Comparison of ENCODE assay signal across 9 mouse cellular contexts in genomic region chr7:113242688-113243087, GRCm38 (mm10). TPM values are rescaled to one million over a fixed set of nuclear protein-coding genes. Genes with fewer than 3 reads are reported as not detected.
DNase-seq lines count a peak whose midpoint lies in the region; ATAC-seq and TF ChIP-seq lines count a peak whose summit lies in the region.
"Had no signal": no experiment of that assay in that cellular context is flagged by ENCODE, and none has a peak within 500 bp of the region (broad histone marks: within the 10 kb centered on the region; RNA-seq: fewer than 3 reads in every experiment).

No protein-coding gene starts in this region.

- no peak for TF ChIP-seq CTCF in heart, postnatal 0 days (IDR thresholded peaks at IDR 0.05; ENCODE audit: low read depth)

- no peak overlapping the region for H3K4me3 ChIP-seq in heart, postnatal 0 days (ENCODE audit: low read depth, low read length)
- H3K4me3 ChIP-seq in neural tube, embryonic 15.5 days (replicated peaks): no peak overlapping the region
- no peak overlapping the region for H3K4me3 ChIP-seq in forebrain, embryonic 13.5 days

- H3K27ac ChIP-seq in heart, postnatal 0 days (ENCODE audit: low read depth): peak overlapping the region; percentile 66
- 0 out of 2 replicates have a peak overlapping the region, but pooled peaks have one; percentile 3 for H3K27ac ChIP-seq in neural tube, embryonic 15.5 days (replicated peaks)
- no peak overlapping the region for H3K27ac ChIP-seq in forebrain, embryonic 13.5 days

- 0 out of 2 replicates have a peak overlapping the region, but pooled peaks have one; percentile 16 for H3K9ac ChIP-seq in heart, postnatal 0 days (replicated peaks; ENCODE audit: low read depth, low read length)
- no peak overlapping the region for H3K9ac ChIP-seq in neural tube, embryonic 15.5 days (replicated peaks)
- no peak overlapping the region for H3K9ac ChIP-seq in forebrain, embryonic 13.5 days

- no peak overlapping the region for H3K4me2 ChIP-seq in heart, postnatal 0 days (ENCODE audit: low read depth, low read length)
- H3K4me2 ChIP-seq in neural tube, embryonic 15.5 days: no peak overlapping the region
- H3K4me2 ChIP-seq in forebrain, embryonic 13.5 days: no peak overlapping the region

- H3K9me3 ChIP-seq in heart, postnatal 0 days (replicated peaks; ENCODE audit: control insufficient read depth, low read length): no peaks in the 10 kb centered on the region
- H3K9me3 ChIP-seq in neural tube, embryonic 15.5 days (replicated peaks): no peaks in the 10 kb centered on the region
- no peaks in the 10 kb centered on the region for H3K9me3 ChIP-seq in forebrain, embryonic 13.5 days (replicated peaks)

- no peaks in the 10 kb centered on the region; the same call in 1 of the 2 replicates for H3K36me3 ChIP-seq in heart, postnatal 0 days (replicated peaks; ENCODE audit: control insufficient read depth, insufficient read depth, low read length)
- H3K36me3 ChIP-seq in neural tube, embryonic 15.5 days: no peaks in the 10 kb centered on the region
- H3K36me3 ChIP-seq in forebrain, embryonic 13.5 days (ENCODE audit: poor library complexity, severe bottlenecking): no peaks in the 10 kb centered on the region

- WGBS in heart, postnatal 0 days: 26% methylated on average over 6 of the region's 6 CpGs
- 59% methylated on average over 6 of the region's 6 CpGs for WGBS in neural tube, embryonic 15.5 days
- WGBS in forebrain, embryonic 13.5 days: 66% methylated on average over 6 of the region's 6 CpGs

- intact Hi-C loops in heart, postnatal 25 days (cut with DNase I): no loop called here

- 0 out of 2 replicates have a peak, but pooled peaks have one; percentile 32 for ATAC-seq in heart, postnatal 0 days (ENCODE audit: insufficient read depth, low read depth)
- ATAC-seq in neural tube, embryonic 15.5 days (ENCODE audit: low FRiP score): no peak
- no peak for ATAC-seq in forebrain, embryonic 13.5 days

- DNase-seq in heart, adult 8-10 months (ENCODE audit: low spot score): peak; percentile 55
- DNase-seq in heart, postnatal 25 days (ENCODE audit: low spot score): no peak
- peak; percentile 36 for DNase-seq in urinary bladder, postnatal 25 days (ENCODE audit: low spot score)
- no peak for DNase-seq in urinary bladder, postnatal 10 days (ENCODE audit: low spot score)
- no peak for DNase-seq in heart, postnatal 0 days (ENCODE audit: low spot score)
- no peak for DNase-seq in ovary, postnatal 10 days (ENCODE audit: low spot score)

- peaks cover 50% of the 10 kb centered on the region for H3K4me1 ChIP-seq in heart, postnatal 0 days (ENCODE audit: control insufficient read depth, insufficient read depth)
- H3K4me1 ChIP-seq in neural tube, embryonic 15.5 days: peaks cover 36% of the 10 kb centered on the region
- peaks cover 24% of the 10 kb centered on the region for H3K4me1 ChIP-seq in forebrain, embryonic 13.5 days

- no peak for TF ChIP-seq EP300 in heart, postnatal 0 days (IDR thresholded peaks at IDR 0.05; ENCODE audit: low read depth)

- no peaks in the 10 kb centered on the region for H3K27me3 ChIP-seq in heart, postnatal 0 days (ENCODE audit: control insufficient read depth, insufficient read depth, low read length)
- no peaks in the 10 kb centered on the region for H3K27me3 ChIP-seq in neural tube, embryonic 15.5 days (replicated peaks)
- H3K27me3 ChIP-seq in forebrain, embryonic 13.5 days: no peaks in the 10 kb centered on the region
- H3K27me3 ChIP-seq: CH12.LX had no signal

RNA-seq across cellular contexts. Expression of gene Arntl, which starts 35.4 kb away (rescaled TPM):
- total RNA-seq in heart, adult 8-10 months (2022): 1 to 10 TPM; 2.6 to 8.9 (median 3.5) TPM
- total RNA-seq in heart, postnatal 25 days (2021): 10 to 100 TPM in 1 of 2 experiments, 1 to 10 TPM in 1; 3.4 to 23.9 TPM
- total RNA-seq in heart, postnatal 0 days (2014; rRNA removed; ENCODE audit: low replicate concordance): 8.0 and 9.3 TPM in 2 replicates
- polyA plus RNA-seq in heart, postnatal 0 days (2015; fragmentation: Nextera tagmentation; extraction: Ambion mirVana): 3.7 and 4.6 TPM in 2 replicates
- polyA plus RNA-seq in neural tube, embryonic 15.5 days (2015; fragmentation: Nextera tagmentation; extraction: Ambion mirVana): 14.4 and 17.7 TPM in 2 replicates
- 9.5 and 10.1 TPM in 2 replicates for polyA plus RNA-seq in forebrain, embryonic 13.5 days (2015; fragmentation: Nextera tagmentation; extraction: Ambion mirVana)

Comparison
In these comparisons a context has a peak if more than half of its experiments do, and no peak if none do; other contexts are left out.
1. DNase-seq: peak in heart, adult 8-10 months (single experiment) and urinary bladder, postnatal 25 days (single experiment); none in heart, postnatal 25 days (single experiment), urinary bladder, postnatal 10 days (single experiment), heart, postnatal 0 days (single experiment) and ovary, postnatal 10 days (single experiment).